In genomic region chr13:52250371-52250770, GRCm38 (mm10) we compare ENCODE assay signal across 15 mouse cellular contexts.
DNase-seq lines count a peak whose midpoint lies in the region; TF ChIP-seq lines count a peak whose summit lies in the region.
"Had no signal": no experiment of that assay in that cellular context is flagged by ENCODE, and none has a peak within 500 bp of the region (broad histone marks: within the 10 kb centered on the region; RNA-seq: fewer than 3 reads in every experiment).

No protein-coding gene starts in this region.

- H3K36me3 ChIP-seq in liver, adult 2 months (ENCODE audit: control insufficient read depth, insufficient read depth, low read length): no peaks in the 10 kb centered on the region
- H3K36me3 ChIP-seq: embryonic facial prominence, embryonic 13.5 days; heart, embryonic 10.5 days; hindbrain, embryonic 15.5 days; liver, embryonic 13.5 days had no signal

- DNase-seq in liver, adult 2 months (ENCODE audit: extremely low read depth, low read depth, low spot score): no peak
- DNase-seq in liver (no peak), 416B (ENCODE audit: low read depth) (peak; percentile 39)
- peak; percentile 7 to 19 for DNase-seq in B cell, adult 2 months
- peak; percentile 28 for DNase-seq in lung, postnatal 10 days
- no peak for DNase-seq in embryo, embryonic 9.5 days (ENCODE audit: extremely low spot score)
- DNase-seq in cerebellum, adult 11 months: no peak
- DNase-seq: adrenal gland, adult 8-10 months; cerebellum, adult 2 months; kidney, postnatal 36 days; liver, embryonic 13.5 days had no signal

- no peak overlapping the region for H3K27ac ChIP-seq in liver, adult 2 months (replicated peaks; ENCODE audit: insufficient read depth, low read depth, low read length)
- H3K27ac ChIP-seq: embryonic facial prominence, embryonic 13.5 days; heart, embryonic 10.5 days; hindbrain, embryonic 15.5 days; left cerebral cortex, adult 2 months; liver, embryonic 13.5 days had no signal

- H3K4me3 ChIP-seq in liver, adult 2 months (ENCODE audit: insufficient read depth, low read depth, low read length): no peak overlapping the region
- H3K4me3 ChIP-seq: embryonic facial prominence, embryonic 13.5 days; heart, embryonic 10.5 days; hindbrain, embryonic 15.5 days; left cerebral cortex, adult 2 months; liver, embryonic 13.5 days had no signal

- no peaks in the 10 kb centered on the region for H3K79me2 ChIP-seq in liver, adult 2 months (ENCODE audit: control insufficient read depth, insufficient read depth, low read length)

- TF ChIP-seq CTCF in liver, adult 2 months (IDR thresholded peaks at IDR 0.05; ENCODE audit: low read depth, low read length): peak; percentile 28

- H3K4me1 ChIP-seq in liver, adult 2 months (ENCODE audit: control insufficient read depth, insufficient read depth, low read length): no peaks in the 10 kb centered on the region
- H3K4me1 ChIP-seq: embryonic facial prominence, embryonic 13.5 days; heart, embryonic 10.5 days; hindbrain, embryonic 15.5 days; liver, embryonic 13.5 days had no signal

- H3K27me3 ChIP-seq in liver, adult 2 months (ENCODE audit: control insufficient read depth, insufficient read depth, low read length): no peaks in the 10 kb centered on the region
- H3K27me3 ChIP-seq: embryonic facial prominence, embryonic 13.5 days; hindbrain, embryonic 15.5 days; liver, embryonic 13.5 days had no signal

- no peak for TF ChIP-seq POLR2A in liver, adult 2 months (IDR thresholded peaks at IDR 0.05; ENCODE audit: extremely low read depth, insufficient read depth, low read length)

- no peak overlapping the region for H3K9ac ChIP-seq in liver, adult 2 months (ENCODE audit: low read depth, low read length)
- H3K9ac ChIP-seq: embryonic facial prominence, embryonic 13.5 days; hindbrain, embryonic 15.5 days; liver, embryonic 13.5 days had no signal

- WGBS in liver, adult 2 months: 62% methylated on average over 4 of the region's 4 CpGs

Comparison
In these comparisons a context has a peak if more than half of its experiments do, and no peak if none do; other contexts are left out.
1. DNase-seq: peak in 416B (single experiment), B cell, adult 2 months (2 of 2) and lung, postnatal 10 days (single experiment); none in liver, adult 2 months (single experiment), liver (single experiment), embryo, embryonic 9.5 days (single experiment) and cerebellum, adult 11 months (single experiment).